Mouse (Mus musculus) megakaryocyte, embryonic 14.5 days (primary cell): ENCODE measurements around the gene Abcb9.

ENCODE experiments used
- FLI1 ChIP-seq: IDR thresholded peaks from 2 replicates; pipeline ENCODE4 v1.6.1; 2012; ENCODE audit warnings: low read length, inconsistent platforms, mixed read lengths
- GATA1 ChIP-seq: IDR thresholded peaks from 3 replicates; pipeline ENCODE4 v1.6.1; 2012; ENCODE audit warnings: mixed read lengths, low read length, inconsistent platforms, borderline replicate concordance

DNA sequence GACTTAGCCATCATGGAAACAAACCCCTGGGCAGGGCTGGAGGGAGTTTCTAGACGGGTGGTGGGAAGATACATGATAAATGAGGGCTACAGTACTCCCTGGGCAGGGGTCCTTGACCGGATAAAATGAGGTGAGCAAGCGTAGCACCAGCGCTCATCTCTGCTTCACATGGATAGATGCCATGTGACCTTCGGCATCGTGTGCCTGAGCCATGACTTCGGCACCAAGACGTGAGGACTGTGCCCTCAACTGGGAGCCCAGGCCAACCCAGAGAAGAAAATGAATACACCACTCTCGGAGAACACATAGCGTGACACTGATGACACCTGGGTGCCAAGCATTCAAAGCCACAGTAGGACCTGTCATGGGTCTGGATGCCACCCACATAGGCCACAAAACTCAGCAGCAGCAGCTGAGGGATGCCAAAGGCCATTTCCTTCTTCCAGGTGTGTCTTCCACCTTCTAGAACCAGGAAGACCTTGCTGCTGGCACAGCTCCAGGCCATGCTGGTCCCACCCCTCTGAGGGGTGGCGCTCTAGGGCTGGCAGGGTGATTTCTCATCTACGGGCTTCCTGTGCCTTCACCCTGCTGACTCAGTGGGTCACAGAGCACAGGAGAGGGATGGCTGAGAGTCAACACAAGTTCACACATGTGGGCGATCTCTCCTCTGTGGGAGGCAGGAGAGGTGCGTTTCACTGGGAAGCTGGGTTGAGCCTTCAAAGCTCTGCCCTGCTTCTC lies 11.6 kb downstream of the Abcb9 start:
- no peak for TF ChIP-seq GATA1
- no peak for TF ChIP-seq FLI1
